Mouse (Mus musculus): ENCODE data around the gene Gpalpp1.

GRCm38 (mm10) chr14:76075721-76076120 lies 34.8 kb downstream of the Gpalpp1 start:
- TF ChIP-seq POLR2A (IDR thresholded peaks at IDR 0.05; ENCODE audit: low read depth, low read length): no peak
- TF ChIP-seq CTCF (conservative IDR thresholded peaks at IDR 0.05; ENCODE audit: insufficient read depth, insufficient read length, low read depth, low read length): no peak
